Mouse (Mus musculus) kidney, postnatal 0 days (tissue): ENCODE results near the gene Magi3. TPM values are rescaled to one million over a fixed set of nuclear protein-coding genes. Genes with fewer than 3 reads are reported as not detected.

Source experiments
- ATAC-seq: fragments of 200-750 bp; cut with Nextera tagmentation; replicated peaks from 2 replicates; pipeline ENCODE4 v1.8.0; 2017; ENCODE audit warnings: low read depth, moderate number of reproducible peaks, moderate TSS enrichment, moderate library complexity; ENCODE audit not compliant: low FRiP score
- DNase-seq: peaks from one replicate; pipeline ENCODE4 v3.0.0-alpha.2; 2016; ENCODE audit warnings: low spot score
- H3K27ac ChIP-seq: fragments of 300-500 bp; sonication (generic); 2 replicates; pipeline ENCODE4 v1.5.1; 2014; ENCODE audit warnings: mild to moderate bottlenecking
- H3K27me3 ChIP-seq: fragments of 300-500 bp; sonication (generic); 2 replicates; pipeline ENCODE4 v1.6.1; 2014; ENCODE audit warnings: low read length, mixed read lengths; ENCODE audit not compliant: insufficient read depth
- H3K36me3 ChIP-seq: fragments of 300-500 bp; sonication (generic); 2 replicates; pipeline ENCODE4 v1.6.1; 2014; ENCODE audit warnings: low read length, mixed read lengths; ENCODE audit not compliant: insufficient read depth
- H3K4me1 ChIP-seq: fragments of 300-500 bp; sonication (generic); replicated peaks from 2 replicates; pipeline ENCODE4 v1.6.1; 2014; ENCODE audit warnings: antibody characterized with exemption, low read length, mixed read lengths; ENCODE audit not compliant: insufficient read depth
- H3K4me2 ChIP-seq: fragments of 300-500 bp; sonication (generic); 2 replicates; pipeline ENCODE4 v1.6.1; 2014; ENCODE audit warnings: mild to moderate bottlenecking, low read length, moderate library complexity, mixed read lengths
- H3K4me3 ChIP-seq: fragments of 300-500 bp; sonication (generic); replicated peaks from 2 replicates; pipeline ENCODE4 v1.5.1; 2014; ENCODE audit warnings: low read depth, low read length
- H3K9ac ChIP-seq: fragments of 300-500 bp; sonication (generic); 2 replicates; pipeline ENCODE4 v1.6.1; 2014; ENCODE audit warnings: low read depth, low read length
- H3K9me3 ChIP-seq: fragments of 300-500 bp; sonication (generic); replicated peaks from 2 replicates; pipeline ENCODE4 v1.6.1; 2016; ENCODE audit warnings: low read length, inconsistent platforms, mixed read lengths
- CTCF ChIP-seq: IDR thresholded peaks from 2 replicates; pipeline ENCODE4 v1.5.1; 2016; ENCODE audit warnings: antibody characterized with exemption, low read depth, mild to moderate bottlenecking, moderate library complexity
- WGBS: fragments of 180-500 bp; shearing (Covaris S2); extraction: QIAGEN DNeasy Blood & Tissue Kit; methylation state at CpG from one replicate; pipeline ENCODE4 v1.1.7; 2014; 5-methylcytosine and 5-hydroxymethylcytosine counted together
- polyA plus RNA-seq: library from polyadenylated mRNA; unstranded; fragments of >200 nt; fragmentation: Nextera tagmentation; extraction: Ambion mirVana; gene quantifications from 2 replicates; pipeline ENCODE4 v1.2.1, GENCODE M21; 2015

Magi3 gene
- polyA plus RNA-seq, 1 experiment from 2014 or later, result 3.4 TPM

DNA sequence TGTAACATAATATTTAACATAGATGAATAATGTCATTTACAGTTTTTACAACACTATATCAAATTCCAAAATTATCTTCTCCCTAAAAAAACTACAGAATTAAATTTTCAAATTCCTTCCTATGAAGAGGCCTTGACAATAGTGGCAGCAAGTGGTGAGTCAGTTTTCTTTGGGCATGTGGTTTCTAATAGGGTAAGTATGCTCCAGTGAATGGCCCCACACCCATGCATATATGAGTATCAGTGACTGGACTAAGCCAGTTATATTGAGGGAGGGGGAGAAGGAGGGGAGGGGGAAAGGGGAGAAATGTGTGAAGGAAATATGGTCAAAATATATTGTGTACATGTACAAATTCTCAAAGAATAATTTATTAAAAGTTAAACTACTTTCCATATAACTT, 37.5 kb downstream of the Magi3 start:
- Histone ChIP-seq H3K27me3 (no peaks in the 10 kb centered on the region), H3K4me1 (no peaks in the 10 kb centered on the region), H3K4me2 (no peak overlapping the region), H3K36me3 (no peaks in the 10 kb centered on the region), H3K4me3 (no peak overlapping the region), H3K9me3 (no peaks in the 10 kb centered on the region), H3K27ac (no peak overlapping the region), H3K9ac (no peak overlapping the region)
- TF ChIP-seq CTCF, result no peak
- no peak for ATAC-seq
- DNase-seq, result no peak

GRCm38 (mm10) chr3:104161347-104161746, 58.8 kb downstream of the Magi3 start:
- Histone ChIP-seq H3K4me3 (no peak overlapping the region), H3K4me2 (no peak overlapping the region), H3K9me3 (no peaks in the 10 kb centered on the region), H3K27ac (no peak overlapping the region), H3K27me3 (no peaks in the 10 kb centered on the region), H3K36me3 (no peaks in the 10 kb centered on the region), H3K4me1 (no peaks in the 10 kb centered on the region), H3K9ac (no peak overlapping the region)
- WGBS, result 84% methylated on average over 3 of the region's 3 CpGs
- TF ChIP-seq CTCF, result no peak
- no peak for ATAC-seq
- peak; percentile 15 for DNase-seq

DNA sequence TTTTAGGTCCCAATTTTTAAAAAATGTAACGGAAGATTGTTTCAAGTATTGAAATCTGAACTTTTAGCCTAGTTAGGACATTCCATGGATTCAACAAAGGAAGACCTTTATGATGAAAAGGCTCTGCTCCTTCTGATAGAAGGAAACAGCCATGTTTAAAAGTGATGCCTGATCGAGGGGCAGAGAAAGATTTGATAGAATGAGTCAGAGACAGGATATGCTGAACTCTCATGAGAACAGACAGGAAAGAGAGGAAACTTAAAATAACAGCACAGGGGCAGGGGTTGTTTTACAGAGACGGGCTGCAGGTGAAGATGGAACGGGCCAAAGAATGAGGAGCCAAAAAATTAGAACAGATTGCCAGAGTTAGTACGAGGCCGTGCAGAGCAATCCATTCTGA, 59.6 kb downstream of the Magi3 start:
- Histone ChIP-seq H3K27me3 (no peaks in the 10 kb centered on the region), H3K4me2 (no peak overlapping the region), H3K4me1 (no peaks in the 10 kb centered on the region), H3K9ac (no peak overlapping the region), H3K27ac (no peak overlapping the region), H3K4me3 (no peak overlapping the region), H3K36me3 (no peaks in the 10 kb centered on the region), H3K9me3 (no peaks in the 10 kb centered on the region)
- DNase-seq (no peak), ATAC-seq (no peak)
- TF ChIP-seq CTCF, result no peak
- WGBS, result 68% methylated on average over 6 of the region's 6 CpGs

DNA sequence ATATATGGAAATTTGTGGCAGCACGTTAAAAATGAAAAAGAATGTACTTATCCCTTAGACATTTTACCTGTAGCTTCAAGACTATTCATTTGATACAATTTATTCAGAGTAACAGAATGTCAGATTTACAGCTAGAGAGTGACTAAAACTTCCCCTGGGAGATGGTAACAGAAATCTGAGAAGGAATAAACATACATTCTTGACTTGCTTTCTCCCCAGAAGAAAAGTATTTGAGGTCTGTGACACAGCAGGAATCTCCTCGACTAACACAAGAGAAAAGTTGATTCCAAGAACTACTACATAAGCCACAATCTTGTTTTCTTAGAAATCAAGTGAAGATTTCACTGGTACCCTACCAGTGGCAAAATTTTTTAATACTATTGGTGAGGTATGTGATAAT, 70.0 kb downstream of the Magi3 start:
- H3K9me3 ChIP-seq, result no peaks in the 10 kb centered on the region
- H3K4me3 ChIP-seq, result no peak overlapping the region
- H3K36me3 ChIP-seq, result no peaks in the 10 kb centered on the region
- H3K27me3 ChIP-seq, result no peaks in the 10 kb centered on the region
- no peaks in the 10 kb centered on the region for H3K4me1 ChIP-seq
- H3K27ac ChIP-seq, result no peak overlapping the region
- ATAC-seq, result no peak
- no peak overlapping the region for H3K9ac ChIP-seq
- no peak overlapping the region for H3K4me2 ChIP-seq
- no peak for TF ChIP-seq CTCF
- no peak for DNase-seq
- 52% methylated on average over 2 of the region's 2 CpGs for WGBS

DNA sequence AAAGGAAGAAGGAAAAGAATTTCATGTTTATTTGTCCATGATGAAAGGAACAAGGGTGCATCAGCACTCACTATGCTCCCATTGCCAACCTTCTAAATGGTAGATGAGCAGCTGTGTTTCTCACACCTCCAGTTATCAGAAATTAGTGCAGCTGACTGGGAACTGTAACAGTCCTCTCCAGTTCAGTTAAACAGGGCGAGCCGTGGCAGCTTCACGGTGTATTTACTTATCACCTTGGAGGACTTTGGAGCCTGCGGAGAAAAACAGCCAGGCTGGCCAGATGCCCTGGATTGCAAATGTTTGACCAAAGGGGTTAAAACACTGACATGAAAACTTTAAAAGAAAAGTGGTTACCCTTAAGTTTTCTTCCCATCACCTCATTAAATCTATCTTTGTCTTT, 77.8 kb downstream of the Magi3 start:
- Histone ChIP-seq H3K27me3 (no peaks in the 10 kb centered on the region), H3K9me3 (no peaks in the 10 kb centered on the region), H3K36me3 (no peaks in the 10 kb centered on the region), H3K4me3 (no peak overlapping the region), H3K9ac (no peak overlapping the region), H3K27ac (no peak overlapping the region), H3K4me2 (no peak overlapping the region), H3K4me1 (no peaks in the 10 kb centered on the region)
- WGBS, result 27% methylated on average over 4 of the region's 4 CpGs
- no peak for ATAC-seq
- DNase-seq, result peak; percentile 7
- no peak for TF ChIP-seq CTCF

GRCm38 (mm10) chr3:104138953-104139450, 81.2 kb downstream of the Magi3 start:
- Histone ChIP-seq H3K4me1 (no peaks in the 10 kb centered on the region), H3K27ac (no peak overlapping the region), H3K4me3 (no peak overlapping the region), H3K9me3 (no peaks in the 10 kb centered on the region), H3K4me2 (no peak overlapping the region), H3K27me3 (no peaks in the 10 kb centered on the region), H3K36me3 (no peaks in the 10 kb centered on the region), H3K9ac (no peak overlapping the region)
- no peak for TF ChIP-seq CTCF
- no peak for ATAC-seq
- DNase-seq, result no peak
- WGBS, result 91% methylated on average over 4 of the region's 4 CpGs

GRCm38 (mm10) chr3:104125628-104126027, 94.5 kb downstream of the Magi3 start:
- Histone ChIP-seq H3K9me3 (no peaks in the 10 kb centered on the region), H3K4me3 (no peak overlapping the region), H3K4me1 (no peaks in the 10 kb centered on the region), H3K9ac (no peak overlapping the region), H3K27me3 (no peaks in the 10 kb centered on the region), H3K27ac (no peak overlapping the region), H3K36me3 (no peaks in the 10 kb centered on the region), H3K4me2 (no peak overlapping the region)
- no peak for TF ChIP-seq CTCF
- WGBS, result 50% methylated on average over 1 of the region's 1 CpGs
- ATAC-seq, result no peak
- no peak for DNase-seq
